Mouse (Mus musculus) liver, adult (tissue): ENCODE data around the gene Wdr27.
"Not testable (repeated sequence)": the region's sequence is repeated elsewhere in the genome, so short reads cannot be mapped to it uniquely, and the experiment has no call there.

ENCODE experiments used
- GATA4 ChIP-seq: IDR thresholded peaks from 2 replicates; pipeline ENCODE4 v1.6.1; 2014; ENCODE audit warnings: mild to moderate bottlenecking, low read length; ENCODE audit not compliant: insufficient replicate concordance

The Wdr27 gene

DNA sequence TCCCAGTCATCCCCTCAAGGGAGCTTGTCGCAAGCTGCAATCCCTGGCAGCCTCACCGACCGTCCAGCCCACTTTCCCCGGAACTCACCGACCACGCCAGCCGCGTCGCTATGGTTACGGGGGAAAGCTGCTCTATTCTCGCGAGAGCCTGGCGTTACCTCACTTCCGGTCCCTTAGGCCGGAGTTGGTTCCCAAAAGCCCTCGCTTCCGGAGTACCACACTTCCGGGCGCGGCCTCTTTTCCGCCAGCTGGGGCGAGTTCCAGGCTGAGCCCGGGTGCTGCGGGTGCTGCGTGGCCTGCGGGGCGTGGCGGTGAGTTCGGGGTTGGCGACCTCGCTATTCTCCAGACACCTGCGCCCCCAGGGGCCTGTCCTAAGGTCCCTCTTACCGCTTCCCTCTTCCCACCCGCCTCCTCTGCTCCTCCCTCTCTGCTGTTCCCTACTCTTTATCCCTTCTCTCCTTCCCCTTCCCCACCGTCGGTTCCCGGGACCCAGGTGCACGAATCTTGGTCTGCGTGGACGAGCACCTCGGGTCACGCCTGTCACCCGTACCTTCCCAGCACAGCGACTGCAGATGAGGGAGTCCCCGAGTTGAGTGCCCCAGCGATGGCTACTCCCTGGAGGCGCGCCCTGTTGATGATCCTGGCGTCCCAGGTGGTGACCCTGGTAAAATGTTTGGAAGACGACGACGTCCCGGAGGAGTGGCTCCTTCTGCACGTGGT, at the start of gene Wdr27, which contains the start of gene 1600012H06Rik:
Wdr27 (minus strand) TSS at position 150 of the 720 bp plus-strand sequence.
1600012H06Rik (plus strand) TSS at position 176 of the 720 bp plus-strand sequence.
- peak; percentile 16; the same call in 1 of the 2 replicates for TF ChIP-seq GATA4

DNA sequence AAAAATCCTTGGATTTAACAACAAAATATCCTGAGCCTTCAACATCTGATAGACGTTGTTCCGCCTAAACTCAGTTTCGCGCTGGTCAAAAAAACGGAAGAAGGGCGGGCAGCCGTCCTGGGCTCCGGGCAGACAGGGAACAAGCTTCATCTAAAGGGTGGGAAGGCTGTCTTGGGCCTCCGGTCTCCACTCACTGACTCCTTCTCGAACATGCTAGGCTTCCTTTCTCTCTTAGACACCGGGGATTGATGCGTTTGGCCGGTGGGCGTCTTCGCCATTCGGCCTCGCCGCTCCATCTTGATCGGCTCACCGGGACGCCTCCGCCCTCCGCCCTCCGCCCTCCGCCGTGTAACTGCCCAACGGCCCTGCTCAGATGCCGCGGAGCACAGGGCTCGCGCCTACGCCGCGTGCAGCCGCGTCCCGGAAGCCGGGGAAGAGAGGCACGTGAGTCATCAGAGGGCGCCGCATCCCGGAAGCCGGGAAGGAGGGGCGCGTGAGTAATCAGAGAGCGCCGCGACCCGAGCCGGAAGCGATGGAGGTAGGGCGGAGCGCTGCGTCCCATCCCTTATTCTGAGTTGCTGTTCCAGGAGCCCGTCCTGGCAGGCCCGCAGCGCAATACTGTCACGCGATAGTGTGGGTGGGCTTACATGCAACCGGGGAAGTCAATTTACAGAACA, 35.5 kb upstream of the Wdr27 start, which contains the start of the genes 9030025P20Rik and Gm3417:
9030025P20Rik (plus strand) TSS at position 107 of the 677 bp plus-strand sequence.
Gm3417 (minus strand) TSS at position 429 of the 677 bp plus-strand sequence.
- TF ChIP-seq GATA4, result not testable (repeated sequence)

DNA sequence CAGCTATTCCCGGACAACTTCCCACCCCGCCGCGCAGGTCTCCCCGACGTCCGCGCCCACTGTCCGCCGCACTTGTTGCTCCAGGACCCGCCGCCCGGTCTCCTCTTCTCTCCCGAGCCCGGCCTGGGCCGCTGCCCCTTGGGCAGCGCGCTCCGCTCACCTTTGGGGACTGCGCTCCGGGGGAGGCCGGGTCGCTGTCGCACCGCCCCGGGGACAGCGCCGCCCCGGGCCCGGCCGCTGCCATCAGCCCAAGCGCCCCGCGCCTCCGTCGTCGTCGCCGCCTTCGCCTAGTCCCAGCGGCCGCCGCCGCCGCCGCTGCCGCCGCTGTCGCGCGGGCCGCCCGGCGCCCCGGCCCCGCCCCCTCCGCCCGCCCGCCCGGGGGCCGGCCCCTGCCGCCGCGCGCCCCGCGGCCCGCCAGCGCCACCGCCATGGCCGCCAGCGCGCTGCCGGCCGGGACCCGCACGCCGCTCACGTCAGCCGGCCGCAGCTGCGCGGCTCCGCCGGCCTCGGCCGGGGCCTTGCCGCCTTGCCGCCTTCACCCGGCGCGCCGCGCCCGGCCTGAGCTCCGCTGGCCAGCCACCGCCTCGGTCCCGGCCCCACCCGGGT, 18.1 kb upstream of the Wdr27 start, which contains the start of gene Phf10:
Phf10 (minus strand) TSS at position 323 of the 606 bp plus-strand sequence.
- TF ChIP-seq GATA4, result not testable (repeated sequence)

DNA sequence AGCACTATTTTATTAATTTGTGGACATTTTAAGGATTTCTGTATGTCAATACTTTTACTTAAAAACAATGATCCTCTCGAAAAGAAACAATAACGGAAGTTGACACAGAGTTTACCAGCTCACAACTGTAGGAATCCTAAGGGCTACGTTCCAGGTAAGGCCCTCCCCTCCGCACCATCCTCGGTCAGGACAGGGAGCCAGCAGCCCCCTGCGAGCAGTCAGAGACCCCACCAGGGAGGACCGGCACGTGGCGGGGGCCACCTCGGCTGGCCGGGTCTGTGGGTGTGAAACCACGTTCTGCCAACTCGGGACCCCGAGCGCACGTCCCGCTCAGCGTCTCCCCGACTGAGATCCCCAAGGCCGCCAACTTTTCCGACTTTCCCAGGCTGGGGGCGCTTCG, 17.6 kb upstream of the Wdr27 start:
- TF ChIP-seq GATA4, result no peak

DNA sequence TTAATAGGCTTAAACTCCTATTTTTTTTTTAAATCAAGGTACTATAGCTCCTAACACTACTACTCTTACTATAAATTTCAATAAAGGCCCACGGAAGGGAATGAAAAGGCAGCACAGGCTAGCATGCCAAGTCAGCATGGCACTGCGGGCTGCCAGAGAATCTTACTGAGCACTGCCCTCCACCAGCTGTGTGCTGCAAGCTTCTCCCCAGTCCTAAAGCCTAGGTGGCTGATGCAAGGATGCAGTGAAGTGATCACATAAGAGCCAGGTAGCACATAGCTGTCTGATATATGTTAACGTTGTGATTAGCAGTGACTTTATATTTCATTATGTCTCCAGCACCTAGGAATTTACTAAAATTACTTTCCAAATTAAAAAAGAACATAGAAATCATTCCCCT, 17.0 kb upstream of the Wdr27 start:
- TF ChIP-seq GATA4, result no peak

DNA sequence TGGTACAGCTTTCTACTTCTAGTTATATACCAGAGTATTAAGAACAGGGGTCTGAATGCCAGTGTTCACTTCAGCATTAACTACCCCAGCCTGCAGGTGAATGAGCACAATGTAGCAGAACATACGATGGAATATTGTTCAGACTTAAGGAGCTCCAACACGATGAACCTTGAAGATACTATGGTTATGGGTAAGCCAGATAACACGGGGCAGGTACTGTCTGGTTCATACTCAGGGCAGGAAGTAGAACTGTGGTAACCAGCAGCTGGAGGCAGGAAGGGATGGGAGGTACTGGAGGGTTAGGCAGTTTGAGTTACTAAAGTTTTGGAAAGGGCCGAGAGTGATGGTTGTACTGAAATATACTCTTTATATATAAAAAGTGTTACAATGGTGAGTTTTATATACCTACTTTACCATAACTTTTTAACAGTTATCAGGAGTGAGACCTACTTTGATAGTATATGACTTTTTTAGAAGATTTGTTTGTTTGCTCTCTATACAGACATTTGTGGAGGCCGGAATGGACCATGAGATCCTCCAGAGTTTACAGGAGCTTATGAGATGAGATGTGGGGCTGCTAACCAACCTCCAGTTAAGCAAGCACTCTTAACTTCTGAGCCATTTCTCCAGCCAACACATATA, 15.8 kb upstream of the Wdr27 start:
- TF ChIP-seq GATA4, result no peak

DNA sequence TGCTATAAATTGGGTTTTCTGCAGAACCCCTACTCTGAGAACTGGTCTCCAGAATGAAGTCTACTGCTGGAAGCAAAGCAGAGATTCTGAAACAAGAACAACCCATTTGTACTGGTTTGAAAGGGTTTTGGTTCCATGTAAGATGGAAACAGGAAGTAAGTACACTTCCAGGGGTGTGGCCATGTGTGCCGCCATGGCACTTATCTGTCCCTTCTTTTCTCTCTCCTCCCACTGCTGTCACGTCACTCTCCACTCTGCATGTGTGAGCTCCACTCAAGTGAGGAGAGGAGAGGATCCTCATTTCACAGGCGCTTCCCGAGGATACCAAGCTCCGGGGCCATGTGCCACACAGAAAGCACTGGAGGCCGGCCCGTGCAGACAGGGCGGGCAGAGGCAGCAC, 10.5 kb upstream of the Wdr27 start:
- no peak for TF ChIP-seq GATA4

DNA sequence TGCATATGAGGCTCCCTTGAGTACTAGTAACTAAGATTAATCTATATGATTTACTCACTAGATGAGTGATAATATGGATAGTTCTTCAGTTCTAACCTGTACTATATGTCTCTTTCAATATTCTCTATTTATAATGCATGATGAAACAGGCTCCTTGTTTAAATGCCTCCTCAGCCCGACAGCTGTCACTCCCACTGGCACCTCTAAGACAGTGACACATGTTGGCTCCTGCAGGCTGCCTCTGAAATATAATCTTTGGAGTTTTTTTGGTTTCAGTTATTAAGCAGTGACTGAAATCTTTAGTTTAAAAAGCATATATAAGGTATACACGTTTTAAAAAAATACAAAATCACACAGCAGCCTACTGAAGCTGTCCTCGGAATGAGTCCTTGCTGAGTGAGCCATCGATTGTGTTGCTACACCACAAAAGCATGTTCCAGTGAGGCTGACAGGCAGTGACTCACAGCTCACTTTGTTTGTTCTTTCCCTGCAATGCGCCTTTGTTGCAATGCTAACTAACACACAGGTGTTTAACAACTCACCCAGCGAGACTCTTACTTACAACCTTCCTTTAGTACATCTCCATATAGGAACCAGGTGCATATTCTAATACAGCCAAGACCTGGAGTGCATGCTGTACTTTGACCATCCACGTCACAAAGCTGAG, 6.3 kb upstream of the Wdr27 start:
- no peak for TF ChIP-seq GATA4

DNA sequence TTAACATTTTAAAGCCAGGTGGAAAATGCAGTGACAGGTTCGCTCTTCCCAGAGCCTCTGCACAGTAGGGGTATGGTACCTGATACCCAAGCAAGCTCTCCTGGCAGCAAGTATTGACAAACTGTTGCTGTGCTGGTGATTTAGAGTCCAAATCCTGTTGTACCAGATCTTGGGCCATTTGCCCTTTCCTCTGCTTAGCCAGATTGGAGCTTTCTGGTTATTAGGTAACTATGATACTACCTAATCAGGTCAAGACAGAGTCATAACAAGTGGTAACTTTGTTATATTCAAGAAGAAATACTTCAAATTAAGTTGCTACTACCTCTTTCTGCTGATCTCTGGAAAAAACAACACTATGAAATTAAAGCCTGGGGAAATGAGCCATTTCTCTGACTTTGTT, 1.6 kb upstream of the Wdr27 start:
- TF ChIP-seq GATA4, result no peak

DNA sequence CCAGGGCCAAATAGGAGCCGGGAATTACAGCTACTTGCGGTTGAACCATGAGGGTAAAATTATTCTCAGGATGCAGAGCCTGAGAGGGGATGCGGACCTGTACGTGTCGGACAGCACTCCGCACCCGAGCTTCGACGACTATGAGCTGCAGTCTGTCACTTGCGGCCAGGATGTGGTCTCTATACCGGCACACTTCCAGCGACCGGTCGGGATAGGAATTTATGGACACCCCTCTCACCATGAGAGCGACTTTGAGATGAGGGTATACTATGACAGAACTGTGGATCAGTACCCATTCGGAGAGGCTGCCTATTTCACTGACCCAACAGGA, 736 bp upstream of the Wdr27 start:
- TF ChIP-seq GATA4, result no peak

DNA sequence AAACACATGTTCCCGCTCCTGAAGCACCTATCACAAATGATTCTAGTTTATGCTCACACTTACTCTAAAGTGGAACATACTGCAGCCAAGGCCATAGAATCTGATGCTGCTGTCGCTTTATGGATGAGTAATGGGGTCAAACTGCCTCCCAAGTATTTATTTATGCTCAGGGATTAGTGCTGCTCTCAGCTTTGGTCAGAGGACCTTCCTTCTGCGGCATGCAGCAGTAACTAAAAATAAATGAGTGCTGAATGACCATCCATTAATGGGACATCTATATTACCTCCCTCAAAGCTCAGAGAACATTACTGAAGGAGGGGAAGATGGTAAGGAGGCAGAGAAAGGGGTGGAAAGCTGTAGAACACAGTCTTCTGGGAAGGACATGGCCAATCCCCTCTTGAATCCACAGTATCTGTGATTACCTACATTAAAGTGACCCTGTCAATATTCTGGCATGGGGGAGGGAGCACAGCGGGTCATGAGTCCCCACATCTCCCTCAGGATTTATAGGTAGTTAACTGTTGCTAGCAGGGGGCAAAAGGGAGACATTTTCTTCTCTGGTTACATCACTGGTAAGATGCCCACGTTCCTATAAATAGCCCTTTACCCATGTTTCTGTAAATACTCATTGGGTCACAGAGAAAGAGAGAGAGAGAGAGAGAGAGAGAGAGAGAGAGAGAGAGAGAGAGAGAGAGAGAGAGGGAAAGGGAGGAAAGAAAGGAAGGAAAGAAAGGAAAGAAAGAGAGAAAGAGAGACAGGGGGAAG, 6.9 kb downstream of the Wdr27 start:
- no peak for TF ChIP-seq GATA4

DNA sequence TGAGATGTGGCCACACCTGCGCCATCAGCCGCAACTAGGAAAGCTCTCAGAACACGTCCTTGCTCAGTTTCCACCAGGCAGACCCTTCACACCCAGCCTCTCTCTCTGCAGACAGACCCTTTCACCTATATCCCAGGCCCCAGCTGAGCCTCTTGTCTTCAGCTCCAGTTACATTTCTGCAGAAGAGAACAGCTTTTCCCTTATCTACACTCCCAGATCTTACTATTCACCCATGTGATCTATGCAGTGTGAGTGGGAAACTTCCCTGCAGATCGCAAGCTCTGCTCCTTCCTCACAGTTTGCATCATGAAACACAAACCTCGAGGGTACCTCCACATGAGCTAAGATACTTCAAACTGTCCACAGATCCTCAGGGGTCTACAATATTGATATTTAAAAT, 11.5 kb downstream of the Wdr27 start:
- TF ChIP-seq GATA4, result no peak

DNA sequence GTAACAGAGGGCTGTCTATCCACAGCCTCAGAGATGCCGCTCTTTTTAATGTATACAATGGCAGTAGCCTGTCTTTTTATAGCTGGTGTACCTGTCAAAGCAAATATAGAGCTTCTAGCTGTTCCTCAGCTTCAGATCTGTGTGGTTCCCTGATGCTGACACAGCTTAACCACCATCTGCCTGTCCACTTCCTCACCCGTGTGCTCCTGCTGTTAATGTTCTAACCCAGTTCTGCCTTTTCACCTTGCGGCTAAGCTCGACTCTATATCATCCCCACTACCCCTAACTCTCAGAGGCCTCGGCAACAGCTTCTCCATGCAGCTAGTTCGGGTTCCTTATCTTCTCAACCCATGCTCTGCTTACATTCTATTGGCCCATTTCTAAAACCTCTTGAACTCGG, 12.3 kb downstream of the Wdr27 start:
- TF ChIP-seq GATA4, result no peak

DNA sequence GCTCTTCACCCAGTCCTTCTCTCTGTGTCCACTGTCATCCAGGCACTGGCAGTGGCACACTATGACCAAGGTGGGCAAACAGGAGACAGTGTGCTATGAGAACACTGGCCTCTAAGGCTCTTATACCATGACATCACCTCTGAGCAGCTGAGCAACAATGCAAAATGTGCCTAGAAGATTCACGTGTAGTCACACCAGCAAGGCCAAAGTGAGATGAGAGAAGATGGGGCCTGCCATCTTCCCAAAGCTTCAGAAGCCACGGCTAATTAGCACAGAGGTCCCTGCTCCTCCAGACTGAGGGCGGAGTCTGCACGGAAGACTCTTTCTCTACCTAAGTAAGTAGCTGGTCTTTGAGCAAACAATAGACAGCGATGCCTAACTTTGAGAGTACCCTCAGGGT, 14.3 kb downstream of the Wdr27 start:
- TF ChIP-seq GATA4, result no peak
